Mouse (Mus musculus) embryonic facial prominence, embryonic 14.5 days (tissue): ENCODE data around the gene Spsb1. TPM values are rescaled to one million over a fixed set of nuclear protein-coding genes. Genes with fewer than 3 reads are reported as not detected.
A peak's percentile ranks its signal among the peaks of the same experiment; 100 is the strongest.

Experiments used
- ATAC-seq: fragments of 200-750 bp; cut with Nextera tagmentation; 2 replicates; pipeline ENCODE4 v1.8.0; 2017; ENCODE audit warnings: low read depth, moderate number of reproducible peaks, moderate TSS enrichment
- DNase-seq: peaks from one replicate; pipeline ENCODE4 v3.0.0-alpha.2; 2015; ENCODE audit warnings: low spot score
- H3K27ac ChIP-seq: fragments of 300-500 bp; sonication (generic); replicated peaks from 2 replicates; pipeline ENCODE4 v1.5.1; 2014; ENCODE audit warnings: low read depth, mild to moderate bottlenecking, low read length, moderate library complexity
- H3K27me3 ChIP-seq: fragments of 300-500 bp; sonication (generic); replicated peaks from 2 replicates; pipeline ENCODE4 v1.6.1; 2014; ENCODE audit warnings: low read length; ENCODE audit not compliant: control insufficient read depth, insufficient read depth
- H3K36me3 ChIP-seq: fragments of 300-500 bp; sonication (generic); 2 replicates; pipeline ENCODE4 v1.6.1; 2014; ENCODE audit warnings: low read length, mixed read lengths; ENCODE audit not compliant: control insufficient read depth, insufficient read depth
- H3K4me1 ChIP-seq: fragments of 300-500 bp; sonication (generic); 2 replicates; pipeline ENCODE4 v1.6.1; 2014; ENCODE audit warnings: antibody characterized with exemption, low read length; ENCODE audit not compliant: control insufficient read depth, insufficient read depth
- H3K4me2 ChIP-seq: fragments of 300-500 bp; sonication (generic); 2 replicates; pipeline ENCODE4 v1.6.1; 2014; ENCODE audit warnings: low read depth, mild to moderate bottlenecking, low read length, moderate library complexity, mixed read lengths
- H3K4me3 ChIP-seq: fragments of 300-500 bp; sonication (generic); 2 replicates; pipeline ENCODE4 v1.5.1; 2014; ENCODE audit warnings: low read depth, mild to moderate bottlenecking, low read length
- H3K9ac ChIP-seq: fragments of 300-500 bp; sonication (generic); 2 replicates; pipeline ENCODE4 v1.6.1; 2014; ENCODE audit warnings: low read depth, mild to moderate bottlenecking, low read length, moderate library complexity, mixed read lengths
- H3K9me3 ChIP-seq: fragments of 300-500 bp; sonication (generic); 2 replicates; pipeline ENCODE4 v1.6.1; 2016; ENCODE audit warnings: low read length; ENCODE audit not compliant: control insufficient read depth
- WGBS: fragments of 180-500 bp; shearing (Covaris S2); extraction: QIAGEN DNeasy Blood & Tissue Kit; methylation state at CpG from one replicate; pipeline ENCODE4 v1.1.7; 2014; 5-methylcytosine and 5-hydroxymethylcytosine counted together
- polyA plus RNA-seq: library from polyadenylated mRNA; unstranded; fragments of >200 nt; fragmentation: Nextera tagmentation; extraction: Ambion mirVana; gene quantifications from 2 replicates; pipeline ENCODE4 v1.2.1, GENCODE M21; 2014

The Spsb1 gene
- polyA plus RNA-seq, 1 experiment from 2014 or later = 19.6 TPM

DNA sequence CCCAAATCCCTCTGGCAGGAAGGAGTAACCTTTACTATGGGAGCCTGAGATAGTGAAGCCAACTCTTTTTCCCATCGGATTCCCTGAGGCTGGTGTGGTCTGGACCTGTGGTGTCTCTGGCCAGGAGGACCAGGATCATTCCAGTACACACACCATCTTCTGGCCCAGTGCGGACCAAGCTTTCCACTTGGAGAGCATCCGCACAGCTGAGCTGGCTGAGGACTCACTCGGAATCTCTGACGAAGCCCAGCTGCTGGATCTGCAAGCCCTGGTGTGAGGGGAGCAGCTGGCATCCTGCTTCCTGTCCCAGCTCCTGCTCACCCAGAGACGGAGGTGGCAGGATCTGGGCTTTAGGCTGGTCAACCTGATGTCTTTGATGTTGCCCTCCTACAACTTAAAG lies 78.1 kb downstream of the Spsb1 start:
- peak; percentile 75 for DNase-seq
- Histone ChIP-seq H3K36me3 (no peaks in the 10 kb centered on the region), H3K9me3 (no peaks in the 10 kb centered on the region), H3K27ac (peak overlapping the region; percentile 39; the same call in 1 of the 2 replicates), H3K9ac (no peak overlapping the region), H3K4me1 (peaks cover 28% of the 10 kb centered on the region), H3K4me2 (no peak overlapping the region), H3K27me3 (no peaks in the 10 kb centered on the region), H3K4me3 (no peak overlapping the region)
- 67% methylated on average over 6 of the region's 6 CpGs for WGBS
- ATAC-seq = no peak

DNA sequence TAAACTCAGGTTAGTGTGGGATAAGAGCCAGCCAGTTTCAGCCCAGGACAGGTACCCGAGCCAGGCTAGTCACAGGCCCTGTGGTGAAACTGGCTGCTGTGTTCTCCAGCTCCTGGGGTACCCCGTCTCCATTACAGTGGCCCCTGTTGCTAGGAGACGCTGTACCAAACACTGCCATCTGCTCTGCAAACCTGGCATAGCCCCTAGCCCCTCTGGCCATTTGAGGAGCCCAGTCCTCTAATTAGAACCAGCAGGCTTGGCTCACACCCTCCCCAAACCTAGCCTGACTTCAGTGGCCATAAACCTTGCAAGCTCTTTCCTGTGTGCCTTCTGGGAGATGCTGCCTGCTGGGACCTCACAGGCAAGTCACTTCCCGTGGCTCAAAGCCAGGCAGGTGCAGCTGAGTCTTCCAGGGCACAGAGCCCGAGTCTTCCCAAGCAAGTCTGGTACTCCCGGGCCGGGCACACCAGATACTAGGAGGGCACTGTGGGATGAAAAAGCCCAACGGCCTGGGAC lies 78.8 kb downstream of the Spsb1 start:
- peak; percentile 58 for ATAC-seq

DNA sequence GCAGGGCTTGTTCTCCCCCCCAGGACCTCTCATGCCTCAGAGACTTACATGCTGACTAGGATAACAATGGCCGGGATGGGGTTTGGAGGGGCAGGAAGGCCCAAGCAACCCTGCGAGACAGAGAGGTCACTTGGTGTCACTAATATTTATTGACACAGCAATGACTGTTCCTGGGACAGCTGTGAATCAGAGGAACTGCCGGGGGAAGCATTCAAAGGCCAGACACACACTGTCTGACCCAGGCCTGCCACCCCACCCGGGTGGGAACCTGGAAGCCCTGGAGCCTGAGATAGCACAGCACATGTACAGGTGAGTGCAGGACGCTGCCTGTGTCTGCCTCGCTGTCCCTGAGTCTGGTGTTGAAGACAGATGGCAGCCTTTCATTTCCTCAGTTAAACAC lies 79.5 kb downstream of the Spsb1 start:
- Histone ChIP-seq H3K36me3 (no peaks in the 10 kb centered on the region), H3K27ac (no peak overlapping the region; the same call in 1 of the 2 replicates), H3K4me3 (no peak overlapping the region), H3K4me1 (peaks cover 28% of the 10 kb centered on the region), H3K4me2 (no peak overlapping the region), H3K27me3 (no peaks in the 10 kb centered on the region), H3K9ac (peak overlapping the region; percentile 5; the same call in 1 of the 2 replicates), H3K9me3 (no peaks in the 10 kb centered on the region)
- 36% methylated on average over 6 of the region's 6 CpGs for WGBS
- ATAC-seq (no peak), DNase-seq (no peak)

More for the DNA sequence above, 78.8 kb downstream of the Spsb1 start:
- DNase-seq = peak; percentile 66
- H3K36me3 ChIP-seq = no peaks in the 10 kb centered on the region
- peak overlapping the region; percentile 39; the same call in 1 of the 2 replicates for H3K27ac ChIP-seq
- H3K4me3 ChIP-seq = no peak overlapping the region
- H3K4me1 ChIP-seq = peaks cover 28% of the 10 kb centered on the region
- WGBS = 19% methylated on average over 7 of the region's 8 CpGs
- no peaks in the 10 kb centered on the region for H3K27me3 ChIP-seq
- no peaks in the 10 kb centered on the region for H3K9me3 ChIP-seq
- no peak overlapping the region for H3K4me2 ChIP-seq
- peak overlapping the region; percentile 5; the same call in 1 of the 2 replicates for H3K9ac ChIP-seq

DNA sequence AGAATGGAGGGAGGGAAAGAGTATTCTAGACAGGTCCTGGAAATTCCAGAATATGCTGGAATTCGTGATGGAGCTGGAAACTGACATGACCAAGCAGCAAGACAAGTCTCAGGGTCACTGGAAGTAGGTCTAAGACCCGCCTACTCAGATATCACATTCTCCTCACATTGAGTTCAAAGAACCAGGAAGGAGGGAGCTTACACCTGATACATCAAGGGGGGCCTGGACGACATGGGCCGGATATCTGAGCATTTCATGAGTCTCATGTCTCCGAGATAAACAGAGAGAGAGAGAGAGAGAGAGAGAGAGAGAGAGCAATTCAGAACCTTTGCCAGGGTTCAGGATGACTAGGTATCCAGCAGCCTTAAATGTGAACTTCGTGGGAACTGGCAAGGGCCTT lies 82.6 kb downstream of the Spsb1 start:
- H3K9me3 ChIP-seq = no peaks in the 10 kb centered on the region
- no peaks in the 10 kb centered on the region for H3K36me3 ChIP-seq
- H3K27me3 ChIP-seq = no peaks in the 10 kb centered on the region
- peaks cover 19% of the 10 kb centered on the region for H3K4me1 ChIP-seq
- no peak overlapping the region for H3K4me3 ChIP-seq
- DNase-seq (no peak), ATAC-seq (no peak; the same call in 1 of the 2 replicates)
- no peak overlapping the region for H3K9ac ChIP-seq
- WGBS = 46% methylated on average over 6 of the region's 6 CpGs
- H3K4me2 ChIP-seq = no peak overlapping the region
- H3K27ac ChIP-seq = no peak overlapping the region

DNA sequence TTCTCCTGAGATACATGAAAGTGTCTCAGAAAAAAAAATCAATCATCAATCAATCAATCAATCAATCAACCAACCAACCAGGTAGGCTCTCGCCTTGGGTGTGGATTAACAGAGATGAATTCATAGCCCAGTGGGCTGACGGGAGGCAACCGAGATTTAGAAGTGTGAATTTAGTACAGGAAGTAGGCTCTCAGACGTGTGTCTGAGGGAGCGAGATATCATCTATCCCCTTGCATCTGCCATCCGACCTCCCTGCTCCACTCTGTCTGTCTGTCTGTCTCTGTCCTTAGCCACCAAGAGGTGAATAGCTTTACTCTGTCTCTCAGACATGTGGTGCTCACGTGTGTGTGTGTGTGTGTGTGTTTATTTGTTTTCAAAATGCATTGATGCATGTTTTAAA lies 83.3 kb downstream of the Spsb1 start:
- Histone ChIP-seq H3K27ac (no peak overlapping the region), H3K9me3 (no peaks in the 10 kb centered on the region), H3K36me3 (no peaks in the 10 kb centered on the region), H3K4me1 (peaks cover 14% of the 10 kb centered on the region), H3K9ac (no peak overlapping the region), H3K27me3 (no peaks in the 10 kb centered on the region), H3K4me3 (no peak overlapping the region), H3K4me2 (no peak overlapping the region)
- 59% methylated on average over 7 of the region's 7 CpGs for WGBS
- DNase-seq = no peak
- no peak for ATAC-seq

DNA sequence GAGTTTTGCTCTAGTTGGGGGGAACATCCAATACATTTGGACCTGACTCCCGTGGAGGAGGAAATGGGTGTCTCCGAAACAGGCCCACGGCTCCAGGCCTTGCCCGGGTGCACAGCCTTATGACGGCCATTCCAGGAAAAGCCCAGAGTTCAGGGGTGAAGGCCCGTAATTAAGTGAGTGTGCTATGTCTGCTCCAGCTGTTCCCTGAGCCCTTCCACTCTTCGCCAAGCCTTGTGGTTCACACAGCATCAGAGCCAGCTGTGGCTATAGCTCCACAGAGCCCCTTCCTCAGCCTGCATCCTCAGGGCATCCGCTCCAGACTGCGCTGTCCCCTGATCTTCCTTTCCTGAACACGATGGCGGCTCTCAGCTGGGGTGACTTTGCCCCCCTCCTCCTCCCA lies 83.8 kb downstream of the Spsb1 start:
- no peak overlapping the region for H3K4me2 ChIP-seq
- H3K27ac ChIP-seq = no peak overlapping the region
- no peaks in the 10 kb centered on the region for H3K27me3 ChIP-seq
- H3K4me3 ChIP-seq = no peak overlapping the region
- no peaks in the 10 kb centered on the region for H3K36me3 ChIP-seq
- no peak overlapping the region for H3K9ac ChIP-seq
- ATAC-seq = no peak
- 41% methylated on average over 11 of the region's 11 CpGs for WGBS
- H3K9me3 ChIP-seq = no peaks in the 10 kb centered on the region
- DNase-seq = no peak
- H3K4me1 ChIP-seq = peaks cover 9% of the 10 kb centered on the region

DNA sequence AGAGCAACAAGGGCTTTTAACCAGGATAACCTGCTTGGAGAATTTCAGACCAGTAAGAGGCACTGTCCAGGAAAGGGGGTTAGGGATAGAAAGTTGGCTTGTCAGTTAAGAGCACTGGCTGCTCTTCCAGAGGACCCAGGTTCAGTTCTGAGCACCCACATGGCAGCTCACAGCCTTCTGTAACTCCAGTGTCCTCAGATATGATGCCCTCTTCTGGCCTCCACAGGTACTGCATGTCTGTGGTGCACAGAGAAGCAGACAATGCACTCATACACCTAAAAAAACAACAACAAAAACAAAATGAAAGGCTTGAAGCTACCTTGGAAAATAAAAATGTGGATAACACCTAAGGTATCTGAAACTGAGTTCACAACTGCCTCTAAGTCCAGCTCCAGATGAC lies 84.4 kb downstream of the Spsb1 start:
- Histone ChIP-seq H3K9me3 (no peaks in the 10 kb centered on the region), H3K36me3 (no peaks in the 10 kb centered on the region), H3K4me3 (no peak overlapping the region), H3K27ac (no peak overlapping the region), H3K9ac (no peak overlapping the region), H3K27me3 (no peaks in the 10 kb centered on the region), H3K4me2 (no peak overlapping the region), H3K4me1 (peaks cover 3% of the 10 kb centered on the region)
- DNase-seq (no peak), ATAC-seq (no peak)

DNA sequence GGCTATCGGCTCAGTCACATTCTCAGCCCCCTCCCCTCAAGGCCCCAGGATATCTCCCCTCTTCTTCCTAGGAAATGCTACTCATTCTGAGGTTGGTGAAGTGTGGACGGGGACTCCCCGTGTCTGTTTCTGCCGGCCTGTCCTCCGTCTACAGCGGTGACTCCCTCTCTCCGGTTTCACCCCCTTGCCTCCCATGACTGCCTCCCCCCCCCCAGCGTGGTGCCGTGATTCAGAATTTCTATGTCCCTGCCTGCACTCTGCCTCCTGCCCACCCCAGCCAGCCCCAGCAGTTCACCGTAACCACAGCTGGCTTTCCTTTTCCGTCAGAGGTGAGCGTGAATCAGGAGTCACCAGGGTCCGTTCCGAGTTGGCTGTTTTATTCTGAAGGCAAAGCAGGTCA lies 86.1 kb downstream of the Spsb1 start:
- no peak for DNase-seq
- no peak overlapping the region for H3K4me2 ChIP-seq
- 59% methylated on average over 14 of the region's 14 CpGs for WGBS
- peaks cover 4% of the 10 kb centered on the region; the same call in 1 of the 2 replicates for H3K4me1 ChIP-seq
- no peak overlapping the region for H3K4me3 ChIP-seq
- H3K27ac ChIP-seq = no peak overlapping the region
- ATAC-seq = no peak
- H3K9ac ChIP-seq = no peak overlapping the region
- H3K9me3 ChIP-seq = no peaks in the 10 kb centered on the region
- no peaks in the 10 kb centered on the region for H3K36me3 ChIP-seq
- H3K27me3 ChIP-seq = no peaks in the 10 kb centered on the region

DNA sequence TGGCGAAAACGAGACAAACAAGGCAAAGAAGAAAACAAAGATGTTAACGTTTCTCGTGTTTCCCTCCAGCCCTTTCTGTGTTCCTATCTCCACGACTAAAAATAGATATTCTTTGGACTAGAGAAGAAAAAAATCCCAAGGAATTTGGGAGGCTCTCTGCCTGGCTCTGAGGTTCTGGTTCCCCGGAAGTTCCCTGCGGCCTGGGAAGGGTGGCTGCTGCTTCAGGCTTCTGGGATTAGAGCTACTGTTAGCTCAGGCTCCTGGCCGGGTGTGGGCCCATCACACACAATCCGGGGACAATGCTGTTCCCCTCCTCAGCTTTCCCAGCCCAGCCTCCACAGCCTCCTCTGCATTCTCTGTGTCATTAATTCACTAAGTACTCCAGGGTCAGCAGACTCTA lies 86.8 kb downstream of the Spsb1 start:
- no peak overlapping the region for H3K4me3 ChIP-seq
- no peaks in the 10 kb centered on the region for H3K27me3 ChIP-seq
- no peaks in the 10 kb centered on the region for H3K36me3 ChIP-seq
- H3K4me1 ChIP-seq = peaks cover 4% of the 10 kb centered on the region; the same call in 1 of the 2 replicates
- ATAC-seq (no peak), DNase-seq (no peak)
- no peak overlapping the region for H3K4me2 ChIP-seq
- H3K9ac ChIP-seq = peak overlapping the region; percentile 6; the same call in 1 of the 2 replicates
- H3K27ac ChIP-seq = 0 out of 2 replicates have a peak overlapping the region, but pooled peaks have one; percentile 40
- WGBS = 47% methylated on average over 9 of the region's 9 CpGs
- H3K9me3 ChIP-seq = no peaks in the 10 kb centered on the region
